Mouse (Mus musculus) midbrain, embryonic 14.5 days (tissue): ENCODE measurements around the gene Sap18b. TPM values are rescaled to one million over a fixed set of nuclear protein-coding genes. Genes with fewer than 3 reads are reported as not detected.

ENCODE experiments used
- ATAC-seq: fragments of 200-750 bp; cut with Nextera tagmentation; 2 replicates; pipeline ENCODE4 v1.8.0; 2017; ENCODE audit warnings: moderate number of reproducible peaks, moderate library complexity; ENCODE audit not compliant: low FRiP score, low TSS enrichment
- DNase-seq: peaks from one replicate; pipeline ENCODE4 v3.0.0-alpha.2; 2015
- H3K27ac ChIP-seq: fragments of 300-500 bp; sonication (generic); replicated peaks from 2 replicates; pipeline ENCODE4 v1.5.1; 2014; ENCODE audit warnings: mild to moderate bottlenecking, low read depth, low read length, moderate library complexity
- H3K27me3 ChIP-seq: fragments of 300-500 bp; sonication (generic); 2 replicates; pipeline ENCODE4 v1.6.1; 2014; ENCODE audit warnings: low read length, control low read depth, mixed read lengths; ENCODE audit not compliant: control insufficient read depth, insufficient read depth
- H3K36me3 ChIP-seq: fragments of 300-500 bp; sonication (generic); 2 replicates; pipeline ENCODE4 v1.6.1; 2014; ENCODE audit warnings: low read length, control low read depth; ENCODE audit not compliant: control insufficient read depth, insufficient read depth
- H3K4me1 ChIP-seq: fragments of 300-500 bp; sonication (generic); 2 replicates; pipeline ENCODE4 v1.6.1; 2014; ENCODE audit warnings: mild to moderate bottlenecking, antibody characterized with exemption, low read length, control low read depth; ENCODE audit not compliant: control insufficient read depth, insufficient read depth
- H3K4me2 ChIP-seq: fragments of 300-500 bp; sonication (generic); 2 replicates; pipeline ENCODE4 v1.6.1; 2014; ENCODE audit warnings: mild to moderate bottlenecking, low read length, moderate library complexity
- H3K4me3 ChIP-seq: fragments of 300-500 bp; sonication (generic); replicated peaks from 2 replicates; pipeline ENCODE4 v1.5.1; 2014; ENCODE audit warnings: low read depth, low read length
- H3K9ac ChIP-seq: fragments of 300-500 bp; sonication (generic); replicated peaks from 2 replicates; pipeline ENCODE4 v1.6.1; 2014; ENCODE audit warnings: mild to moderate bottlenecking, low read length, moderate library complexity
- H3K9me3 ChIP-seq: fragments of 300-500 bp; sonication (generic); 2 replicates; pipeline ENCODE4 v1.6.1; 2016; ENCODE audit warnings: low read length, control low read depth, mixed read lengths; ENCODE audit not compliant: control insufficient read depth
- WGBS: fragments of 180-500 bp; shearing (Covaris S2); extraction: QIAGEN DNeasy Blood & Tissue Kit; methylation state at CpG from one replicate; pipeline ENCODE4 v1.1.7; 2014; 5-methylcytosine and 5-hydroxymethylcytosine counted together
- polyA plus RNA-seq: library from polyadenylated mRNA; unstranded; fragments of >200 nt; fragmentation: Nextera tagmentation; extraction: Ambion mirVana; gene quantifications from 2 replicates; pipeline ENCODE4 v1.2.1, GENCODE M21; 2014

Gene Sap18b
- polyA plus RNA-seq, 1 experiment from 2014 or later = 233 TPM

DNA sequence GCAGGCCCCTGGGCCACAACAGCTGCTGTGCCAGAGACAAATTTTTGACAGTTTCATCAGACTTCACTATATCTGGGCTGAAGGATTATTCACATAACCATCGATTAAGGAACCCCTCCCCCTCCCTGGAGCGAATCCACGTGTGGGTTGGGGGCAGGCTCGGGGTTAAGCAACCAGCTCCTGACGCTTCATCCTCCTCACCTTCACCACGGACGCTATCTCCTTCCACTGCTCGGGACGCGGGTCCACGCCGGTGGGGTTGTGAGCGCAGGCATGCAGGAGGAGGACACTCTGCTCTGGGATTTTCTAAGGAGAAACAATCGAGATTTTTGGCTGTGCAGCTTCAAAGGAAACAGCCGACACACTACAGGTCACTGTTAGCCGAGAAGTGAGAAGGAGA lies 46.5 kb downstream of the Sap18b start:
- no peak overlapping the region for H3K27ac ChIP-seq
- ATAC-seq (no peak), DNase-seq (no peak)
- no peak overlapping the region for H3K9ac ChIP-seq
- H3K27me3 ChIP-seq = no peaks in the 10 kb centered on the region
- WGBS = 92% methylated on average over 16 of the region's 16 CpGs
- no peaks in the 10 kb centered on the region for H3K9me3 ChIP-seq
- no peak overlapping the region for H3K4me2 ChIP-seq
- H3K4me3 ChIP-seq = no peak overlapping the region
- no peaks in the 10 kb centered on the region for H3K4me1 ChIP-seq
- H3K36me3 ChIP-seq = peaks cover 96% of the 10 kb centered on the region

- H3K9me3 ChIP-seq = no peaks in the 10 kb centered on the region
- no peak overlapping the region for H3K4me2 ChIP-seq
- 96% methylated on average over 7 of the region's 7 CpGs for WGBS
- H3K36me3 ChIP-seq = peaks cover 65% of the 10 kb centered on the region
- H3K27me3 ChIP-seq = no peaks in the 10 kb centered on the region
- 0 out of 2 replicates have a peak, but pooled peaks cover 3% of the 10 kb centered on the region for H3K4me1 ChIP-seq
- DNase-seq (no peak), ATAC-seq (no peak)
- H3K27ac ChIP-seq = no peak overlapping the region
- H3K4me3 ChIP-seq = no peak overlapping the region
- no peak overlapping the region for H3K9ac ChIP-seq
These were observed 50.1 kb downstream of the Sap18b start for GRCm38 (mm10) chr8:95875270-95875669.

Other genes starting within 250 kb of the Sap18b start
- gene Prss54, start 249.0 kb upstream of the Sap18b start, polyA plus RNA-seq = not detected in 2 replicates
- gene Gins3, start 191.9 kb upstream of the Sap18b start, polyA plus RNA-seq = 6.2 and 8.1 TPM in 2 replicates
- gene Ndrg4, start 148.4 kb upstream of the Sap18b start, polyA plus RNA-seq = 276 and 287 TPM in 2 replicates
- 28.3 and 32.8 TPM in 2 replicates for gene Setd6, start 109.5 kb upstream of the Sap18b start, polyA plus RNA-seq
- 50.8 and 76.9 TPM in 2 replicates for gene Cnot1, start 17.9 kb upstream of the Sap18b start, polyA plus RNA-seq
- 27.0 and 27.5 TPM in 2 replicates for gene Slc38a7, start 28.2 kb downstream of the Sap18b start, polyA plus RNA-seq
- 84.6 and 215 TPM in 2 replicates for gene Got2, start 63.2 kb downstream of the Sap18b start, polyA plus RNA-seq